8 mouse cellular contexts compared by ENCODE assay signal in genomic region chr2:69587896-69588295, GRCm38 (mm10). TPM values are rescaled to one million over a fixed set of nuclear protein-coding genes. Genes with fewer than 3 reads are reported as not detected.
DNase-seq lines count a peak whose midpoint lies in the region; ATAC-seq and TF ChIP-seq lines count a peak whose summit lies in the region.

No protein-coding gene starts in this region.

- peak overlapping the region; percentile 32 for H3K4me3 ChIP-seq in embryonic facial prominence, embryonic 13.5 days

- CTCF ChIA-PET in Patski (lab: Charles Lee), result interaction anchor here (1.5 kb wide), 1 partner anchor 10 kb away, joined by 4 read pairs; no protein-coding TSS in a partner anchor

- POLR2A ChIA-PET in Patski (lab: Charles Lee), result no interaction called here

- H3K27me3 ChIP-seq in Patski, result no peaks in the 10 kb centered on the region
- H3K27me3 ChIP-seq in embryonic facial prominence, embryonic 13.5 days, result peaks cover 72% of the 10 kb centered on the region

- in situ Hi-C loops in Patski (cut with MboI; ENCODE audit: low pct_unique_long_range_greater_than_20kb), result no loop called here

- peak; percentile 61 for ATAC-seq in Patski
- ATAC-seq in embryonic facial prominence, embryonic 13.5 days (ENCODE audit: insufficient number of reproducible peaks, insufficient read depth, low FRiP score, low TSS enrichment, low read depth), result 0 out of 2 replicates have a peak, but pooled peaks have one; percentile 38

- DNase-seq in Patski (ENCODE audit: low read depth, low spot score), result peak; percentile 85
- DNase-seq in kidney, adult 8-10 months, result peak; percentile 70 to 76
- peak; percentile 62 for DNase-seq in mesoderm, embryonic 11.5 days (ENCODE audit: low read depth, low spot score)
- no peak for DNase-seq in thymus, postnatal 25 days
- no peak for DNase-seq in adrenal gland, adult (ENCODE audit: inconsistent age in 2 of 2, low spot score in 1 of 2)
- DNase-seq in ovary, postnatal 36 days (ENCODE audit: low spot score), result no peak
- no peak for DNase-seq in yolk sac, embryonic 10.5 days (ENCODE audit: low spot score)

- no peaks in the 10 kb centered on the region for H3K36me3 ChIP-seq in embryonic facial prominence, embryonic 13.5 days

- H3K4me2 ChIP-seq in embryonic facial prominence, embryonic 13.5 days, result peak overlapping the region; percentile 100

- H3K4me1 ChIP-seq in embryonic facial prominence, embryonic 13.5 days, result peaks cover 35% of the 10 kb centered on the region

- 0% methylated on average over 23 of the region's 23 CpGs for WGBS in embryonic facial prominence, embryonic 13.5 days

- TF ChIP-seq CTCF in Patski (IDR thresholded peaks at IDR 0.05), result no peak

- H3K27ac ChIP-seq in embryonic facial prominence, embryonic 13.5 days, result no peak overlapping the region

- 0 out of 2 replicates have a peak overlapping the region, but pooled peaks have one; percentile 32 for H3K9ac ChIP-seq in embryonic facial prominence, embryonic 13.5 days

- no peaks in the 10 kb centered on the region for H3K9me3 ChIP-seq in embryonic facial prominence, embryonic 13.5 days

RNA-seq across cellular contexts. Expression of gene Lrp2, which starts 2.0 kb away (rescaled TPM):
- 39.0 TPM for polyA plus RNA-seq in Patski (2021)
- polyA plus RNA-seq in embryonic facial prominence, embryonic 13.5 days (2015; fragmentation: Nextera tagmentation; extraction: Ambion mirVana), result 0.34 and 0.40 TPM in 2 replicates

RNA-seq across cellular contexts. Expression of gene Bbs5, which starts 59.1 kb away (rescaled TPM):
- 20.8 TPM for polyA plus RNA-seq in Patski (2021)
- 21.3 and 23.9 TPM in 2 replicates for polyA plus RNA-seq in embryonic facial prominence, embryonic 13.5 days (2015; fragmentation: Nextera tagmentation; extraction: Ambion mirVana)

Comparison
In these comparisons a context has a peak if more than half of its experiments do, and no peak if none do; other contexts are left out.
1. DNase-seq: peak in Patski (single experiment), kidney, adult 8-10 months (2 of 2) and mesoderm, embryonic 11.5 days (single experiment); none in thymus, postnatal 25 days (single experiment), adrenal gland, adult (0 of 2), ovary, postnatal 36 days (single experiment) and yolk sac, embryonic 10.5 days (single experiment).
2. RNA of gene Lrp2, which starts 2.0 kb away (polyA plus RNA-seq): 39.0 TPM in Patski (single experiment); 0.34 to 0.40 TPM in embryonic facial prominence, embryonic 13.5 days; every median in the first group is over 10 times any median in the second.